ENCODE assay signal across 8 mouse cellular contexts in genomic region chr10:5490029-5490428, GRCm38 (mm10).
A peak's percentile ranks its signal among the peaks of the same experiment; 100 is the strongest.
DNase-seq lines count a peak whose midpoint lies in the region; ATAC-seq and TF ChIP-seq lines count a peak whose summit lies in the region.

No protein-coding gene starts in this region.

- no peak overlapping the region for H3K4me3 ChIP-seq in heart, embryonic 10.5 days
- H3K4me3 ChIP-seq in testis, adult 2 months (ENCODE audit: control insufficient read depth, low read depth, low read length), result no peak overlapping the region

- no peak overlapping the region for H3K27ac ChIP-seq in heart, embryonic 10.5 days
- no peak overlapping the region for H3K27ac ChIP-seq in testis, adult 2 months (ENCODE audit: control insufficient read depth, insufficient read depth, low read depth, low read length)

- no peaks in the 10 kb centered on the region for H3K4me1 ChIP-seq in heart, embryonic 10.5 days
- no peaks in the 10 kb centered on the region for H3K4me1 ChIP-seq in testis, adult 2 months (ENCODE audit: control insufficient read depth, insufficient read depth, low read length)

- no peaks in the 10 kb centered on the region for H3K36me3 ChIP-seq in heart, embryonic 10.5 days
- H3K36me3 ChIP-seq in testis, adult 2 months (ENCODE audit: control insufficient read depth, insufficient read depth, low read length), result no peaks in the 10 kb centered on the region

- peak; percentile 84; the same call in 1 of the 2 replicates for TF ChIP-seq CTCF in testis, adult 2 months (IDR thresholded peaks at IDR 0.05; ENCODE audit: control insufficient read depth, insufficient read depth, insufficient replicate concordance, low read depth, low read length)

- 55% methylated on average over 6 of the region's 6 CpGs for WGBS in heart, embryonic 10.5 days

- peak; percentile 3 to 27 for DNase-seq in heart, adult 18-20 months
- DNase-seq in heart, embryonic 10.5 days (ENCODE audit: low spot score), result no peak
- DNase-seq in right cerebral cortex, postnatal 4 days, result peak; percentile 45
- no peak for DNase-seq in right cerebral cortex, postnatal 10 days (ENCODE audit: low spot score in 2 of 2)
- DNase-seq in embryo, embryonic 11 days, result peak; percentile 31
- DNase-seq in Muller cell, postnatal 12 days (ENCODE audit: inconsistent ontology term), result no peak

- no peak for TF ChIP-seq POLR2A in testis, adult 2 months (IDR thresholded peaks at IDR 0.05; ENCODE audit: control insufficient read depth, low read depth, low read length)

- ATAC-seq in activated CD4-positive, CD25-positive, alpha-beta regulatory T cell, adult 4 months, result no peak

- H3K27me3 ChIP-seq in heart, embryonic 10.5 days (ENCODE audit: insufficient read depth, poor library complexity, severe bottlenecking), result no peaks in the 10 kb centered on the region
- H3K27me3 ChIP-seq in testis, adult 2 months (ENCODE audit: control insufficient read depth, insufficient read depth, low read length), result no peaks in the 10 kb centered on the region

- no peaks in the 10 kb centered on the region for H3K9me3 ChIP-seq in heart, embryonic 10.5 days

Comparison
In these comparisons a context has a peak if more than half of its experiments do, and no peak if none do; other contexts are left out.
1. DNase-seq: peak in heart, adult 18-20 months (2 of 2), right cerebral cortex, postnatal 4 days (single experiment) and embryo, embryonic 11 days (single experiment); none in heart, embryonic 10.5 days (single experiment), right cerebral cortex, postnatal 10 days (0 of 2) and Muller cell, postnatal 12 days (single experiment).